Mouse (Mus musculus): ENCODE measurements around the gene Mmp9. TPM values are rescaled to one million over a fixed set of nuclear protein-coding genes. Genes with fewer than 3 reads are reported as not detected.

The Mmp9 gene
- polyA plus RNA-seq, 1 experiment from 2014 or later, result 2.6 TPM

DNA sequence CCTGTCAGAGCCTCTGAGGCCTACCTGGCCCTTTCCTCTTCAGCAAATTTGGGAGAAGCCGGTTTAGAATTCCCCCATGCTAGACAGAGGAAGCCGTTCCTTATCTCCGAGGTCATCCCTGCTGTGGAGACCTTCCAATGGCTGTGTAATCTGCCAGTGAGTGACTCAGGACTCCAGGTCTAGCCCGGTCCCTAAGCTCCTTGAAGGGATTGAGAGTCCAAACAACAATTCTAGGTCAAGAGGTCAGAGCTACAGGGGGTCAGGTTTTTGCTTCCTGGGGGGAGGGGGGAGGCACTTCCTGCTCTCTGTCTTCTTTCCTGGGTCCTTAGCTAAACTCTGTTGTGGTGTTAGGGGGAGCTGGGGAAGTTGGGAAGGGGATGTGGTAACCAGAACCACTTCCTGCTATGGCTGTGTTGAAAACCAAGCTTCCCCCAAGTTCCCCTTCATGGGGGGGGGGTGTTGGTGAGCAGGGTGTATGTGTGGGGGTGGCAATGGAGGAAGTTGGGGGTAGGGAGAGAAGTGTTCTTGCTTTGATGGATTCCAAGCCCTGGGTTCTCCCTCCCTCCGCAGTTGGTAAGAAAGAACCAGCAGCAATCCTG, 2.2 kb downstream of the Mmp9 start:
- Histone ChIP-seq H3K27ac (no peak overlapping the region), H3K27me3 (peaks cover 48% of the 10 kb centered on the region), H3K9ac (no peak overlapping the region), H3K9me3 (replicated peaks) (no peaks in the 10 kb centered on the region), H3K4me3 (replicated peaks) (no peak overlapping the region), H3K36me3 (no peaks in the 10 kb centered on the region), H3K4me2 (no peak overlapping the region), H3K4me1 (peaks cover 40% of the 10 kb centered on the region)
- WGBS, result 28% methylated on average over 5 of the region's 5 CpGs
- ATAC-seq (replicated peaks; ENCODE audit: low FRiP score), result no peak

- Histone ChIP-seq H3K4me3 (replicated peaks) (no peak overlapping the region), H3K9me3 (replicated peaks) (no peaks in the 10 kb centered on the region), H3K27ac (no peak overlapping the region), H3K4me2 (no peak overlapping the region), H3K9ac (no peak overlapping the region), H3K27me3 (peaks cover 70% of the 10 kb centered on the region), H3K4me1 (peaks cover 17% of the 10 kb centered on the region; the same call in 1 of the 2 replicates), H3K36me3 (no peaks in the 10 kb centered on the region)
- 32% methylated on average over 4 of the region's 4 CpGs for WGBS
- no peak for ATAC-seq (replicated peaks; ENCODE audit: low FRiP score)
Measured at GRCm38 (mm10) chr2:164947506-164947905, 6.9 kb downstream of the Mmp9 start.

- Histone ChIP-seq H3K4me1 (peaks cover 17% of the 10 kb centered on the region), H3K9ac (no peak overlapping the region), H3K9me3 (replicated peaks) (no peaks in the 10 kb centered on the region), H3K27ac (no peak overlapping the region), H3K4me2 (no peak overlapping the region), H3K36me3 (no peaks in the 10 kb centered on the region), H3K4me3 (replicated peaks) (no peak overlapping the region), H3K27me3 (peaks cover 75% of the 10 kb centered on the region)
- WGBS, result 5% methylated on average over 7 of the region's 7 CpGs
- ATAC-seq (replicated peaks; ENCODE audit: low FRiP score), result no peak
Measured at GRCm38 (mm10) chr2:164947930-164948329, 7.3 kb downstream of the Mmp9 start.

GRCm38 (mm10) chr2:164948962-164949361, 8.4 kb downstream of the Mmp9 start:
- no peak for ATAC-seq (replicated peaks; ENCODE audit: low FRiP score)
- Histone ChIP-seq H3K36me3 (no peaks in the 10 kb centered on the region), H3K9ac (0 out of 2 replicates have a peak overlapping the region, but pooled peaks have one; percentile 8), H3K27ac (no peak overlapping the region), H3K4me2 (peak overlapping the region; percentile 41), H3K4me1 (peaks cover 22% of the 10 kb centered on the region), H3K9me3 (replicated peaks) (no peaks in the 10 kb centered on the region), H3K4me3 (replicated peaks) (peak overlapping the region; percentile 17), H3K27me3 (peaks cover 85% of the 10 kb centered on the region)
- 5% methylated on average over 25 of the region's 25 CpGs for WGBS

DNA sequence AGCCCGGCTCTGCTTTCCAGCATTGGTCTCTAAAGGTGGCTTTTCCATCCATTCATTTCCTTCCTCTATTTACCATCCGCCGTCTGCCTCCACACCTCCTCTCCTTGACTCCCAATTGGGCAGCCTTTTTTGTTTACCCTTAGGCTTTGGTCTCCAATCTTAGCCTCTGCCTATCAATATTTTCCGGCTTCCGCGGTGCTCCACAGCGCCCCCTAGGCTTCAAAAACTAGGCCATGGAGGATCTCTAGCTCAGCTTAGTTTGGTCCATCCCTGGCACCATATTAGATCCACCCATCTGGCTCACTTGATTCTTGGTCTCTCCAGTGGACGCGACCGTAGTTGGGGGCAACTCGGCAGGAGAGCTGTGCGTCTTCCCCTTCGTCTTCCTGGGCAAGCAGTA, 9.9 kb downstream of the Mmp9 start:
- 27% methylated on average over 13 of the region's 13 CpGs for WGBS
- H3K27ac ChIP-seq, result no peak overlapping the region
- peaks cover 97% of the 10 kb centered on the region for H3K27me3 ChIP-seq
- no peak for ATAC-seq (replicated peaks; ENCODE audit: low FRiP score)
- H3K4me2 ChIP-seq, result no peak overlapping the region
- no peak overlapping the region for H3K4me3 ChIP-seq (replicated peaks)
- H3K9me3 ChIP-seq (replicated peaks), result no peaks in the 10 kb centered on the region
- no peak overlapping the region for H3K9ac ChIP-seq
- H3K4me1 ChIP-seq, result peaks cover 22% of the 10 kb centered on the region
- no peaks in the 10 kb centered on the region for H3K36me3 ChIP-seq

GRCm38 (mm10) chr2:164951745-164952144, 11.2 kb downstream of the Mmp9 start:
- H3K27me3 ChIP-seq, result peaks cover 92% of the 10 kb centered on the region
- no peaks in the 10 kb centered on the region for H3K36me3 ChIP-seq
- H3K4me2 ChIP-seq, result no peak overlapping the region
- H3K4me3 ChIP-seq (replicated peaks), result no peak overlapping the region
- no peak overlapping the region for H3K27ac ChIP-seq
- H3K4me1 ChIP-seq, result peaks cover 22% of the 10 kb centered on the region
- no peaks in the 10 kb centered on the region for H3K9me3 ChIP-seq (replicated peaks)
- H3K9ac ChIP-seq, result no peak overlapping the region
- 82% methylated on average over 4 of the region's 4 CpGs for WGBS
- ATAC-seq (replicated peaks; ENCODE audit: low FRiP score), result no peak

- ATAC-seq (replicated peaks; ENCODE audit: low FRiP score), result no peak
- Histone ChIP-seq H3K4me2 (no peak overlapping the region), H3K27me3 (peaks cover 92% of the 10 kb centered on the region), H3K4me1 (peaks cover 22% of the 10 kb centered on the region), H3K9me3 (replicated peaks) (no peaks in the 10 kb centered on the region), H3K9ac (no peak overlapping the region), H3K36me3 (no peaks in the 10 kb centered on the region), H3K27ac (no peak overlapping the region), H3K4me3 (replicated peaks) (no peak overlapping the region)
- 37% methylated on average over 13 of the region's 13 CpGs for WGBS
Measured at GRCm38 (mm10) chr2:164952448-164952847, 11.9 kb downstream of the Mmp9 start.

- 1% methylated on average over 21 of the region's 21 CpGs for WGBS
- peak; percentile 75 for ATAC-seq (replicated peaks; ENCODE audit: low FRiP score)
- Histone ChIP-seq H3K9ac (no peak overlapping the region), H3K36me3 (no peaks in the 10 kb centered on the region), H3K27ac (no peak overlapping the region), H3K4me1 (peaks cover 19% of the 10 kb centered on the region), H3K9me3 (replicated peaks) (no peaks in the 10 kb centered on the region; the same call in 1 of the 2 replicates), H3K4me3 (replicated peaks) (0 out of 2 replicates have a peak overlapping the region, but pooled peaks have one; percentile 8), H3K27me3 (peaks cover 85% of the 10 kb centered on the region), H3K4me2 (peak overlapping the region; percentile 48)
Measured at GRCm38 (mm10) chr2:164953224-164953623, 12.6 kb downstream of the Mmp9 start.

GRCm38 (mm10) chr2:164955725-164956124, 15.1 kb downstream of the Mmp9 start:
- H3K4me2 ChIP-seq, result no peak overlapping the region
- H3K27me3 ChIP-seq, result peaks cover 63% of the 10 kb centered on the region
- no peak overlapping the region for H3K4me3 ChIP-seq (replicated peaks)
- WGBS, result 76% methylated on average over 4 of the region's 4 CpGs
- H3K27ac ChIP-seq, result no peak overlapping the region
- H3K4me1 ChIP-seq, result peaks cover 16% of the 10 kb centered on the region
- H3K9ac ChIP-seq, result no peak overlapping the region
- ATAC-seq (replicated peaks; ENCODE audit: low FRiP score), result no peak
- no peaks in the 10 kb centered on the region; the same call in 1 of the 2 replicates for H3K9me3 ChIP-seq (replicated peaks)
- no peaks in the 10 kb centered on the region for H3K36me3 ChIP-seq

DNA sequence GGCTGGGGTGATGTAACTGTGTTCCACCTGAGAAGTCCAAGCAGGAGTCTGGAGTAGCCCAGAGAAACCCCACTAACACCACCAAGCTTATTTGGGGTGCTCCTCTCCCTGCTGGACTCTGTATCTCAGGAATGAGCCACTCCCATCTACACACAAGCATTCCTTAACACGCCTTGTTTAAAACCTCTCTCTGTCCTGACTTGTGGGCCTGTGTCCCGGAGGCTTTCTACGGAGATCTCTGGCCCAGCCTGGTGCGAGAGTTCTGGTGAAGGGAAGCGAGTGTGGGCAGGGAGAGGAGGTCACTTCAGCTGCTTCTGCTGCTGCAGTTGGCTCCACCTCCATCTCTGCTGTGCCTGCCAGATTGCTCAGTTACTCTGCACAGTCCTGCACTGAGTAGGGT, 15.6 kb downstream of the Mmp9 start:
- H3K9me3 ChIP-seq (replicated peaks), result no peaks in the 10 kb centered on the region; the same call in 1 of the 2 replicates
- no peak overlapping the region for H3K27ac ChIP-seq
- H3K27me3 ChIP-seq, result peaks cover 58% of the 10 kb centered on the region
- H3K9ac ChIP-seq, result no peak overlapping the region
- WGBS, result 60% methylated on average over 5 of the region's 5 CpGs
- no peaks in the 10 kb centered on the region for H3K36me3 ChIP-seq
- no peak overlapping the region for H3K4me3 ChIP-seq (replicated peaks)
- peaks cover 19% of the 10 kb centered on the region for H3K4me1 ChIP-seq
- ATAC-seq (replicated peaks; ENCODE audit: low FRiP score), result no peak
- no peak overlapping the region for H3K4me2 ChIP-seq

DNA sequence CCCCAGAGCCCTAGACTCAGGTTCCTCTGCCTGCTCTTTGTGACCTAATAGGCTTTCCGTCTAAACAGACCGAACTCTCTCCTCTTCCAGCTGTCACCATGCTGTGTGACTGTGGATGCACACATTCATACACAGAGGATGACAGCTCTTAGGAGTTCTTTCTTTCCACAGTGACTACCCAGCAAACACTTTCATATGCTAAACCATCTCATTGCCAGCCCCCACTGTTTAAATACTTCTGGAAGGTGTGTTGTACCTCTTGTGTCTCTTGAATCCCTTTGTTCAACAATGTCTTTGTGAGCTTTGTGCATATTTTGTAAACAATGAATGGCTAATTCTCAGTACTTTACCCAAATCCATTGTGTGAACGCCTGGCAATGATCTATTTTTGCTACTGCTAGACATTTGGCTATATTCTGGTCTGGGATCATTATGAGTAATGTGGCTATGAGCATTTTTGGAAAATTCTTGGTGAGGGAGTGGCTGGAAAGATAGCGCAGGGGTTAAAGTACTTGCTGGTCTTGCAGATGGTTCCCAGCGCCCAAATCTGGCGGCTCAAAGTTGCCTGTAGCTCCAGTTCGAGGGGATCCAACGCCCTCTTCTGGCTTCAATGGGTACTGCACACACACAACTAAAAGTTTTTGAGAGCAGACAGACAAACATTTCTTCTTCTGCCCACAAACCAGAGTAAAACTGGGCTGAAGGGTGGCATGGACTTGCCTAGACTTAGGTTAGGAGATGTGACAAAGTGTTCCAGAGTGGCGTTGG, 17.2 kb downstream of the Mmp9 start:
- Histone ChIP-seq H3K4me3 (replicated peaks) (no peak overlapping the region), H3K4me1 (peaks cover 24% of the 10 kb centered on the region), H3K27ac (no peak overlapping the region), H3K9ac (no peak overlapping the region), H3K27me3 (peaks cover 49% of the 10 kb centered on the region), H3K9me3 (replicated peaks) (no peaks in the 10 kb centered on the region; the same call in 1 of the 2 replicates), H3K4me2 (no peak overlapping the region), H3K36me3 (no peaks in the 10 kb centered on the region)
- 73% methylated on average over 9 of the region's 9 CpGs for WGBS
- ATAC-seq (replicated peaks; ENCODE audit: low FRiP score), result no peak

DNA sequence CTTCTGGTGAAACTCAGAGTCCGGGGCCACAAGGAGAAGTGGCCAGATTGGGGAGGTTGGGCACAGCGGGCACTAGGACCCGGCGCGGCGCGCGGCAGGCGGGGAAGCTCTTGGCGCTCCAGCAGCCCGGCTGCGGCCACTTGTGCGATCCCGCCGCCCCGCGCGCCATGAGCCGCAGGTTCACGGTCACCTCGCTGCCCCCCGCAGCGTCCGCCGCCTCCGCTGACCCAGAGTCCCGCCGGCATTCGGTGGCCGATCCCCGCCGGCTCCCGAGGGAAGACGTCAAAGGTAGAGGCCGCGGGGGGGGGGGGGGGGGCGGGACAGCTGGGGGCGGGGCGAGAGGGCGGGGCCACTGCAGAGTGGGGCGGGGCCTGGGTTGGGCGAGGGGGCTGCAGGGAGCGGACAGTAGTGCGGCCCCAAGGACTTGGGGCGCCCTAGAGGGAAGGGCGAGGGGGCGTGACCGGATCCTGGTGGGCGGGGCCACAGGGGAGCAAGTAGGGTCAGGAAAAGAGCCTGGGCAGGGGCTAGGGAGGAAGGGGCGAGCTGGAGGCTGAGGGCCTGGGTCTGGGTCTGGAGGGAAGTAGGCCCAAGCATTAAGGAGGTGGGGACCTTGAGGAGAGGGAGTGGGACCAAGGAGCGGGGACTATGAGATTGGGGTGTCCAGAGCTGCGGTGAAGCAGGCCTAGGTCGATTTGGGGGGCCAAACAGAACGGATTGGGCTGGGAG, 20.3 kb downstream of the Mmp9 start, which contains the start of gene Slc12a5:
TSS of gene Slc12a5 (plus strand) at position 87 of the 726 bp plus-strand sequence.
- peak; percentile 88 for ATAC-seq (replicated peaks; ENCODE audit: low FRiP score)
- Histone ChIP-seq H3K4me1 (peaks cover 17% of the 10 kb centered on the region), H3K36me3 (no peaks in the 10 kb centered on the region), H3K9me3 (replicated peaks) (no peaks in the 10 kb centered on the region; the same call in 1 of the 2 replicates), H3K4me3 (replicated peaks) (peak within 1 kb of the TSS; percentile 59), H3K4me2 (peak within 1 kb of the TSS; percentile 72), H3K27ac (no peak within 1 kb of the TSS), H3K9ac (peak within 1 kb of the TSS; percentile 48), H3K27me3 (peaks cover 38% of the 10 kb centered on the region)
- 2% methylated on average over 34 of the region's 54 CpGs for WGBS
